Mouse (Mus musculus): ENCODE measurements around the gene Gm37240.

Gm37240 gene

DNA sequence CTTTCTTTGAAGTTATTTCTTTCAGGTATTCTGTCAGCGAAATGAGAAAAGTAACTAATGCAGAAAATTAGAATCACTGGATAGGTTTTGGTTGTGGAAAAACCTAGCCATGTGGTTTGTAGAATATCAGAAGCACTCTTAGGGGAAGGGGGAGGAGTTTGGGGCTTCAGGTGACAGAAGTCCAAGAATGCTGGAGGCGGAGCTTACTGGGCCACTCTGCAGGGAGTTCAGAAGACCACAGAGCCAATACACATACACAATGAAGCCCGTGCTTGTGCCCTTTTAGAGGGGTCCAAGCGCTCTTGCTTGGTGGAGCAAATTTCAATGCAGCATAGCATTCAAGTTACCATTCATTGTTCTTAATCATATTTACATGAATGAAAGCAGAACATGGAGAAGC, 138.5 kb downstream of the Gm37240 start:
- DNase-seq (ENCODE audit: low spot score): no peak

DNA sequence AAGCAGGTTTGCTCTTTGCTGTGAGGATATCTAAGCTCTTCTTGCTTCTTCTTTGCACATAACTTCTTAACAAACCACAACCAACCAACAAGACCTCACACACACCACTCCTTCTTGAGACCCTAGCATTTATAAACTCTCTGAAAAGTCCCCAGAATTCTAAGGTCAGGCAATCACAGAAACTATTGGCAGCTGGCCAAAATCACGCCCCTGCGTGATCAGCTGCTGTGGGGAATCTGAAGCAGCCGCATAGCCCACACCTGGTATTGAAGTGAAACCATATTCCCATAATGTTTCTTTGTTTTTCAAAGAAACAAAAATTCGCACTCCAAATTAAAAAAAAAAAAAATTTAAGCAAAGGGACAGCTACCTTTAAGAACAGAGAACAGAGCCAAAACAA, 141.2 kb downstream of the Gm37240 start:
- no peak for DNase-seq (ENCODE audit: low spot score)

DNA sequence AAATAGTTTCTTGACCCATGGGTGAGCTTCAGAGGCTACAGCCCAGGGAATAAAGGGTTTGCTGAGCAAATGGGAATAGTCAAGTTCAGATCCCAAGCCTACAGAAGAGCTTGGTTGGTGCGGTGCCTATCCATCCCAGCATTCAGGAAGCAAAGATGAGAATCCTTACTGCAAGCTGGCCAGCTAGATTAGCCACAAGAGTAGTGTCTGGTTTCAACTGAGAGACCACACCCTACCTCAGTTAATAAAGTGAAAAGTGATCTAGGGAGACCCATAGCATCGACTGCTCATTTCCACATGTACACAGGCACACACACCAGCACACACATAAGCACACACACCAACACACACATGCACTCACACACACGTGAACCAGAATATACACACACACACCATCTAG, 145.6 kb downstream of the Gm37240 start:
- DNase-seq (ENCODE audit: low spot score): no peak

DNA sequence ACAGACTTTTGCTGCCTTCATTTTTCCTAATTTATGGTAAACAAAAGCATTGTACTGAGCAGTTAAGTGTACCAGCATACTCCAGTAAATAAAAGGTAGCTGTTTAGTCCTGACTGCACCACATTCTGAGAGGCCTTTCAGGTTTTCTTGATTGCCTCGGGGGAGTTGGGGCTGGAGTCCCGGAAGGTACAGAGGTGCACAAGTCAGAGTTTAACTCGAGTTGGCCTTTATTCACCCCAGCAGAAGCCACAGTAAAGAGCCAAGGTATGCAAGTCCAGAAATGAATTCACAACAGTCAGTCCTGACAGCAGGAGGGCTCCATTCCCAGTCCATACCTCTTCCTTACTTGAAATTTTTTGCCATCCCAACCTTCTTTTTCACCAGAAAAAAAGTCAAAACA, 148.7 kb downstream of the Gm37240 start:
- DNase-seq (ENCODE audit: low spot score): no peak

DNA sequence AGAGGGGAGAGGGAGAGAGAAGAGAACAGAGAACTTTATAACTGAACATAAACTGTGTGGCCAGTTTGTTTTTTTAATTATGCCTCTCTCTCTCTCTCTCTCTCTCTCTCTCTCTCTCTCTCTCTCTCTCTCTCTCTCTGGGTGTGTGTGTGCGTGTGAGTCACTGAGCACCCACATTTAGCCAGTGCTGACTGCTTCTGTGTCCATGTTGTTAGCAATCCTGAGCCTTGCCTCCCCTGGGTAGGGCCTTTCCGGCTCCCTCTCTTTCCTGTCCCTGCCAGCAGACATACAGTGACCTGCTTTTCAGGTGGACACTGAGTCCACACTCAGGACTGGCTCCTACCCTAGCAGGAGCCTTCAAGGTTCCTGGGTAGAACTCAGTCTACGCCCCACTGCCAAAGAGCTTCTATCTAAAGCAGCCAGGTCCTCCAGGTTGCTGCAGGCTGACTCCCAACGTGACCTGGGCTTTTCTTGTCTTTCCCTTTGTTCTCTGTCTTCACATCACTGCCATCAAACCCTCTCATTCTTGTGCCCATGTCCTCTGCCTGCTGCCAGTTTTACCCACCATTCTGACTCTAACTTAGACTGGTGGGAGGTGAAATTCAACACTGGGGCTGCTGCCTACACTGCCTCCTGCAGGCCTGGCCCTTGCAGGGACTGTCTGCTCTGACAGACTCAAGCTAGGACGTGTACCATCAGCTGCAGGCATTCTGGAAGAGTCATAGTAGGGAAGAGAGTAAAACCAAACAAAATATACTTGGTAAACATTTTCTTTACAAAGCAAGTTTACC, 153.2 kb downstream of the Gm37240 start:
- no peak for DNase-seq (ENCODE audit: low spot score)

DNA sequence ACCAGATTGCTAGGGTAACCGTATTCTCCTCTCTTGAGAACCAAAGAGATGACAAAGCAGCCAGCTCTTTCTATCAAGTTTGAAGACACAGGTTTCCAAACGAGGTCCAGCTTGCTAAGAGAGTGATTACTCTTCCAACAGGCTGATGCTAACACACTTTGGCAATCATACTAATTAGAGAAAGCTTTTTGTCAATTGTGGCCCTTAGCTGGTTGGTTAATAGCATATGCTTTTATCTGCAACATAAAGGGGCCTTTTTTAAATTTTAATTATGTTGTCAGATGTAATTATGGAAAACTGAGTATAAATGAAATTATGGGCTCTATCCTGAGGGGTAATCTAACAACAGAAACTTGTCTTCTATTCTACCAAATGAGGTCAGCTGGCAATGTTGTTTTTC, 160.1 kb downstream of the Gm37240 start:
- DNase-seq (ENCODE audit: low spot score): no peak

DNA sequence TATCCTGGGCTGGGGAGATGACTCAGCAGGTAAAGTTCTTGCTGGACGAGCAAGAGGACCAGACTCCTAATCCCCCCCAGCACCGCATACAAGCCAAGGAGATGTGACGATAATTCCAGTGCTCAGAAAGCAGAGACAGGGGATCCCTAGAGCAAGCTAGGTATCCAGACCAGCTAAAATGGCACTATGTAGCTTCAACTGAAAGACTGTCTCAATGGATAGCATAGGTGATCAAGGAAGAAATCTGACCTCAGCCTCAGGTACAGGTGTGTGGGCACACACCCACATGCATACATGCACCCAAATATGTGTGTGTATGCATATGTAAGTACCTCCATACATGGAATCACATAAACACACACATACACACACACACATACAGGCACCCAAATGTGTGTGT, 161.3 kb downstream of the Gm37240 start:
- no peak for DNase-seq (ENCODE audit: low spot score)

DNA sequence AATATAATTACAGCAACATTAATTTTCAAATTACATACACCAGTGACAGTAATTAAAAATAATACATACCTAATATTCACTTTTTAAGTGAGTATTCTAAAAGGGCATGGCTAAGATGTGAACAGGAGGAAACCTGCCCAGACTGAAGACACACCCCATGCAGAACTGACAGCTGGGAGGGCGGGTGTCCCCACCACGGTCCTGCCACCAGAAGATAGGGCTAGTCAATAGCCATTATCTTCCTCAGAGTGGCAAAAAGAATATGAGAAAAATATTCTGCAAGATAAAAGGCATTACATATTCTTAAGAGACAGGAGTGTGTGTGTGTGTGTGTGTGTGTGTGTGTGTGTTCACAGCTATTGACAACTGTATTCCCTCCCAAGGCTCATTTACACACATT, 162.2 kb downstream of the Gm37240 start:
- DNase-seq (ENCODE audit: low spot score): peak; percentile 24

DNA sequence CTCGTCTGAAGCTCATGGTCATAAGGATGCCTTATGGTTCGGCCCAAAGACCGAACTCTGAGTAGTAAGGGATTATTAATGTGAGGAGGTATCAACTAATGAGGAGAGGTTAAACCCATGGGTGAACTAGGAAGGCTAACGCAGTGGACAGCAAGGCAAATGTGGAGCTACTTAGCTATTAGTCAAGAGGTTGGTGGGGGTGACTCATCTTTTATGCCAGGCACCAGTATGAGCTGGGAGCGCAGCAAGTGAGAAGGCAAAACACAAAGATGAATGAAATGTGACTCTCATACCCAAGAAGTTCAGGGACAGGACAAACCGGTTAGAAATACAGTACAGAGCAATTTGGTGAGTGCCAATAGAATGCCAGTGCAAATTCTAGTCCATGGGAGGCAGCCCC, 164.7 kb downstream of the Gm37240 start:
- DNase-seq (ENCODE audit: low spot score): no peak

DNA sequence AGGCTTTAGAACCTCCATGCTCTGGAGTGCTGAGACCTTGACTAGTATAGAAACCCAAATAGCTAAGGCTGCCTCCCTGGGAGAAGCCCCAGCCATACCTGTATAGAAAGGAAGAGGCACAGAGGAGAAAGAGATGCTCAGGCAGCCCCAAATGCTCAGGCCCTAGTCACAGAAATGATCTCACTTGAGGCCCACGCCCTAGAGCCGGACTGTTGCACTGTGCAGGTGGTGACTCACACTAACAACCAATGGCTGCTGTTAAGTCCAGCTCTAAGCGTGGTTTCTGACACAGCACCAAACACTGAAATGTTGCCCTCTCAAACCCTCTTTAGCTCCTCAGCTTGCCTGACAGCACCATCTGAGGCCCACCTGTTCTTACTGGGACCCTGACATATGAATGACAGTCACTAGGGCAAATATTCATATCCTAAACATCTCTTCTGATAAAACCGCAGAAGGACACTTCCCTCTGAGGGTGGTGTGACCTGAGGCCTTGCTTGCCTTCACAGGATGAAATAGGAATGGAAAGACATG, 171.5 kb downstream of the Gm37240 start:
- no peak for DNase-seq (ENCODE audit: low spot score)

DNA sequence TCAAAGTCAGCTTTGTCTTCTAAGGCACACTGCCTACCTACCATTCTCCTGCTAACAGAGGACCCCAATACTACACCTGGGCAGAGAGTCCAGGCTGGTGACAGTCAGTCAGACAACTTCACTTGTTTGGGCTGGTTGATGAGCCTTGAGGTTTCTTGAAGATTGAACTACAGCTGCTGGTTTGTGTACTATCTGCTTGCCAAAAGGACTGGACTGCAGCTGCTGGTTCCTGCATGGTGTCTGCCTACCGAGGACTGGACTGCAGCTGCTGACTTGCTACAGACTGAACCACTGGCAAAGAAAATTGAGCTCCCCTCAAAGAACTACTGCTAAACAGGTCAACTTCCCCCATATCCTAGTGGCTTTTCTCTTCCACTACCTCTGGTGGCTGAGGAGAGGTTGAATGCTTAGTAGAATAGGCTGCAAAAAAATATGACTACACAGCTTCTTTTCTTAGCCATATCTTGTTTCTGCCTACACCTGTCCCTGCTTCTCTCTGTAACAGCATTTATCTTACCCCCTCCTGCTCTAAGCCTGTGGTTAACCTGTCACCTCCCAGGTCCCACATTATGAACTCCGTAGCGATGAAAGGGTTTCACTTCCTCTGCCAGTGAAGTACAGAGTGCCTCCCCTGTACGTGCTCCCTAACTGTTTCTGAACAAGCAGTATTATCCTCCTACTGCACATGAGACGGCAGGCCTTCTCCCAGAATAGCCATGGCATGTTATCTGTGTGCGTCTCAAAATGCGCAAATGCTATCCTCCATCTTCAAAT, 173.2 kb downstream of the Gm37240 start:
- DNase-seq (ENCODE audit: low spot score): no peak

DNA sequence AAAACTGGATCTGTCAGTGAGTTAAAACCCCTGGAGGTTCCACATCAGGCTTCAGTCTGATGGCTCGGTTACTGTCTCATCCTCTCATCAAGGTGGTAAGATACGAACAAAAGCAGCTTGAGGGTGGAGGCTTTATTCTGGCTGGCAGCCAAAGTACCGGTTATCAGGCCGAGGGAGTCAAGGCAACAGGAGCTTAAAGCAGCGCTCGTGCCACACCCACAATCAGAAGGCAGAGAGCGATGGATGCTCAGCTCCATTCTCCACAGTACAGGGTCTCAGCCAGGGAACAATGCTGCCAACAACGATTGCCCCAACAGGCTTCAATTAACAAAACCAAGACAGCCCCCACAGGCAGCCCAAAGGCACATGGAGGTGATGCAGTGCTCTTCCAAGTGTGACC, 176.6 kb downstream of the Gm37240 start:
- no peak for DNase-seq (ENCODE audit: low spot score)

DNA sequence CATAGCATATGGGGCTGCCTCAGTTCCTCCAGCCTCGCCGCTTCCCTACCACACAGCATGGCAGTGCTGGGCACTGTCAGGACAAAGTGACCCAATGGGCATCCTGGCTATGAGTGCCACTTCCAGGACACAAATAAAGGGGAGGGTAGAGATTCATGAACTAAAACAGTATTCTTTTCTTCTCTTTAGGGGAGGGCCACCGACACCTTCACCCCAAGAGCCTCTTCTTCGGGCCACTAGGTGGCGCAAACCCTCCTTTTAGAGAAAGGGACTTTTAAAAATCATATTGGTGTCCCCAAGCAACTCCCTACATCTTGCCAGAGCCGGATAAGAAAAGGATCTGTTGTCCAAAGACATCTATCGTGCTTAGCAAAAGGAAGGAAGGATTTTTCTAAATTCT, 179.9 kb downstream of the Gm37240 start:
- DNase-seq (ENCODE audit: low spot score): no peak

DNA sequence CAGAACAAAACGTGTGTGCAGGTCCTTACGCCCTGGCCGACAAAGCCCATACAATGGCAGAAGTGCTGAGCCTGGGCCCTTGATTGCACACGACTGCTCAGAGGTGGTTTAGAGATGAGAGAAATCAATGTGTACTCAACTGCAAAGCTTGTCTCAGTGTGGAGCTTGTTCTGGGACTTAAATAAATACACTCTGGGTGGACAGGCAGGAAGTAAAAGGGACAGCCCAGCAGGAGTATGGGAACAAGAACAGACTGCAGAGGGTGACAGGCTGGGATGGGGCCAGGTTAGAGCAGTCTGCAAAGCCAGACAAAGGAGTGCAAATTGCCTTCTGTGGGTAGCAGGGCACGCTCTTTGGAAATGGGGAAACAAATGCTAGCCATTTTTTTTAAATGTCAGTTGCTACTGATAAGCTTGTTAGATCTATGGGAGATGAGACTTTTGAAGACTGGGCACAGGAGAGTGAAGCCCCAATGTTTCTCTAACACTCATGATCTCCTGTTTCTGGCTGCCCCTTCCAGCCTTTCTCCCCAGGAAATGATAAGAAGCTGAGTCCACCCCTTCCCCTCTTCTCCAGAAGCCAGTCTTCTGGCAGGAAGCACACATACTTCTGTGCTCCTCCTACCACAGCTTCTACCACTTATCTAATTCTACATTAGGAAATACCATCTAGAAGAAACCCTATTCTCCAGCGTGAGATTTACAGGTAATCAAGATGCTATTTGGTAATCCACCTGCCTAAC, 184.0 kb downstream of the Gm37240 start:
- no peak for DNase-seq (ENCODE audit: low spot score)

DNA sequence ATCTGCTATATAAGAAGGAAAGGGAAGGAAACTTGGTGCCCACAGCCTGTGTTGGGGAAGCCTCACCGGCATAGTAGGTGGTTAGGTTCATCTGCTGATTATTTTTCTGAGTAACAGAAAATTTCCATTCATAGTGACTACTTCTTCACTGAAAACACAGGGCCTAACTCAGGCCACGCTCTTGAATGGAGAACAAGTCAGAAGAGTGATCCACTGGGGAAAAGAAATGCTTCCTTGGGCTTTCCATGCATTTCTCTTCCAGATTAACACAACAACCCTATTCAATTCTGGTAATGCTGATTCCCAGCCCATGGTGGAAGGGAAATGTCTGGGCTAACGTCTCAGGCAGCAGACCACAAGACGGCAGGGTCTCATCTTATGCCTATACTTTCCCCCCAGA, 188.8 kb downstream of the Gm37240 start:
- no peak for DNase-seq (ENCODE audit: low spot score)

DNA sequence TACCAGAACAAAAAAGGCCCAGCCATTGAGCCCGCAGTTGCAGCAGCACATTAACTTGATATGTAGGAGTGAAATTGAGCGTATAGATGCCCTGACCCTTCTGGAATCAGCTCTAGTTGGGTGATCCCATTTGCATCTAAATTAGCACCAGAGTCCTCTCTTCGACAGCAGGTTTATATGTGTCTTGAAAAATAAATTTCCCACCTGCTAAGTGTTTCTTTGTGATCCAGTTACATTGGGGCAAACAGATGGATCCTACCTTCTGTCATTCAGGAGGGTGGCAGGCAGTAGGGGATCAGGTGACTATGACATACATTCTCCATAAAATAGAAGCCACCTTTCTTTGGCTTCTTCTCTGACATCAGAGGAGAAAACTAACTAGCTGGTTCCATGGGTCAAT, 192.3 kb downstream of the Gm37240 start:
- DNase-seq (ENCODE audit: low spot score): no peak

DNA sequence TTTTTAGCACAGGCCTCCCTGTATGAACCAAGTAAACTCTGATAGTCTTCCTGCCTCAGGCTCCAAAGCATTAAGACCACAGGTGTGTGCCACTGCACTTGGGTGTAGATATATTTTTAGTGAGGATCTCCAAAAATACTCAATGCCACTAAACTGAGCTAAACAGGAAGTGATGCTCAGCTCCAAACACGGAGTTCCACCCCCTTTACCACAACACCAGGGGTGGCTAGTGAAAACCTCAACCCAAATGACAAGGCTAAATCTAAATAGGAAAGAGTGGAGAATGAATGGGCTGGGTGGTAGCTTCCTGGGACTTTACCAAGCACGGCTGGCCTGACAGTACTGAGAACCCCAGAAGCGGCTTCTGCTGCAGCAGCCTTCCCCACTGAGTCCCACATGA, 194.3 kb downstream of the Gm37240 start:
- no peak for DNase-seq (ENCODE audit: low spot score)

DNA sequence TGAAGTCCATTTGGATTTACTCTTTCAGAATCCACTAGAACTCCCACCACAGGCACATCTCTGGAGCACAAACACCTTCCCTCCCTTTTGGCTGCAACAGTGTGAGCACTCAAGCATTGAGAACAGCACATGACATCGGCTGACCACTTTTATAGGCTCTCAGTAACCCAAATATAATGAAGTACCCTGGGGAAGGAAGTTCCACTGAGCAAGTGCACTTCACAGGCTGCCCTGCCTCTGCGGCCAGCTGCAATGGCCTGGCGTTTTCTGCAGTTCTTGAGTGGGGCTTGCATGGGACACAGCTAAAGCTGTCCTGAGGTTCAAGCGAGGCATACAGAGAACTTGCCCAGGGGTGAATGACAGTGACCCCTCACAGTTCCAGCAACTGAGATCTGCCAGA, 196.2 kb downstream of the Gm37240 start:
- DNase-seq (ENCODE audit: low spot score): no peak

DNA sequence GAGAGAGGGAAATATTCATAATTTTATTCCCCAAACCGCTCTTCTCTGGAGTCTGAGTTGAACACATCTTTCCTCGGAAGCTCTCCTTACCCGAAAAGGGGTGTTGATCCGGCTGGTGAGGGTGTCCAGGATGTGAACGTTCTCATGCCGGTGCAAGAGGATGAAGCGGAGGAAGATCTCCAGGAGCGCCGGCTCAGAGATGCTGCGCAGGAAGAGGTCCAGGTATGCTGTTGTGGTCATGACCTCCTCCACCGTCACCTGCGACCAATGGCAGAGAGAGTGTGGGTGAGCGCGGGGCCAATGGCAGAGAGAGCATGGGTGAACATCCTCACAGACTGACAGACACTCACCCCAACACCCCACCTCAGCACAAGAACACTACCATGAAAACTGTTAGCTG, 199.0 kb downstream of the Gm37240 start:
- no peak for DNase-seq (ENCODE audit: low spot score)

DNA sequence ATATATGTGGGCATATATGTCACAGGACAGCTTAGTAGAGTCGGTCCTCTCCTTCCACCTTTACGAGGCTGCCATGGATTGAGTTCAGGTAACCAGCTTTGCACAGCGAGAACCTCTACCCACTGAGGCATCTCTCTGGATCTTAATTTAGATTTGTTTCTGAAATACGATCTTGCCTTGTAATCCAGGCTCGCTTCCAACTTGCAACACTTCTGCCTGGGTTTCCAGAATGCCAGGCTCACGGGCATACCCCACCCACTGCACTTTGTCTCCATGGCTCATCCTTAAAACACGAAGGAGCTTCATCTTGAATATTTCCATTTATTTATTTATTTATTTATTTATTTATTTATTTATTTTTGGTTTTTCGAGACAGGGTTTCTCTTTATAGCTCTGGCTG, 202.0 kb downstream of the Gm37240 start:
- no peak for DNase-seq (ENCODE audit: low spot score)

DNA sequence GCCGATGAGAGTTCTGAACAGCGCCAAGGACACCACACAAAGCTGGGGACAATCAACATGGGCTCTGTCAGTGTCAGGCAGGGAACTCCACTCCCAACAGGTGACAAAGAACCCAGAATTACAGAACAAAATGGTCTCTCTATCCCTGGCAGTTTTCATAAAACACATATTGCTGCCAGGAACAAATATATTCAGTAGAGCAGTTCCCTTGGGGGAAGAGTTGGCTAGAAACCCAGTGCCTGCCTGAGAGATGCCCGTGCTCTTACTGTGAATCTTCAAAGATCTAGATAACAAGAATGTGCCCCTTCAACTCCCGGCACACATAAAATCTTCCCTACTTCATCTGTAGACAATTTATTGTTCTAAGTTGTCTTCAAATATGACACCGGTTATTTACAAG, 203.7 kb downstream of the Gm37240 start:
- DNase-seq (ENCODE audit: low spot score): no peak

DNA sequence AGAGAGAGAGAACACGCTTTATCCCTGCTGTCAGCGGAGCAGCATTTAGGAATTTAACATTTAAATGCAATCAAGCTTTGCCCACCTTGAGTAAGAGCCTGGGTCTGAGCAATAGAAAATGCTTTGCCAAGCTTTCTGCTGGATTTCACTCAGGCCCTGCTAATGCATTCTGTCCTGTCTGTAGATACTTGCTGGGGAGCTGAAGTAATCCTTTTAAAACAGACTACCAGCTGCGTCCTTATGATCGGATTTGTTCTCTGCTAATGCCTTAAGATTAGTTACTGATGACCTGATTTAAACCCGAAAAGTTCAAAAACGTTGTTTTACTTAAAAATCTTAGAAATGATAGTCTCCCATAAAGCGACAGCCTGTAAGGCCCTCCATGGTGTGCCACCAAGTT, 206.2 kb downstream of the Gm37240 start:
- DNase-seq (ENCODE audit: low spot score): no peak

DNA sequence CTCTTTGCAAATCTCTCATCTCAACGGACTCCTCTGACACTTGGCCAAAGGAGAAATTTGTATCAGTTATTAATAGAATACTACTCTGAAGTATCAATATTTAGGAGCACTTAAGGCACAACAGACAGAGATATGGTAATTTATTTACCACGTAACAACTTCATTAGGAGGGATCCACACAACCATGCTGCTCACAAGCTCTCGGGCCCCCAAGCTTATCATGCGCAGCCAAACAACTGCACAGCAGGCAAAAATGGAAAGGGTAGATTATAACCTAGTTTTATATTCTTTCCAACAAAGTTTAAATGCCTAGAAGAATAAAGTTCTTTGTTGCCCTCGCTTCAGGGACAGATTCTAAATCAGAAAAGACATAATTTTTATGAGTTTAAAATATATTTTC, 207.4 kb downstream of the Gm37240 start:
- no peak for DNase-seq (ENCODE audit: low spot score)
